Mouse (Mus musculus) left cerebral cortex, postnatal 4 days (tissue): ENCODE results near the gene Dnah2. TPM values are rescaled to one million over a fixed set of nuclear protein-coding genes. Genes with fewer than 3 reads are reported as not detected.
A peak's percentile ranks its signal among the peaks of the same experiment; 100 is the strongest.

Experiments
- DNase-seq: peaks from one replicate; pipeline ENCODE4 v3.0.0-alpha.2; 2022
- intact Hi-C: fragments of 180-260 bp; cut with DNase I; formaldehyde crosslinking; loops from one replicate; pipeline ENCODE4 v1.15.1; 2025
- total RNA-seq, 2 experiments: library from RNA; stranded (reverse); gene quantifications; 2 replicates each; pipeline ENCODE4 v1.2.3; 2021

Dnah2 gene
- total RNA-seq, 2 experiments from 2014 or later, result 9.3 to 9.7 TPM

- intact Hi-C loops, result no loop called here
- DNase-seq, result no peak
Observed at GRCm38 (mm10) chr11:69474737-69475136, 74.2 kb downstream of the Dnah2 start.

- no peak for DNase-seq
- intact Hi-C loops, result no loop called here
Observed at GRCm38 (mm10) chr11:69472687-69473086, 76.2 kb downstream of the Dnah2 start.

- intact Hi-C loops, result no loop called here
- DNase-seq, result no peak
Observed at GRCm38 (mm10) chr11:69471491-69471890, 77.4 kb downstream of the Dnah2 start.

GRCm38 (mm10) chr11:69469301-69469700, 79.6 kb downstream of the Dnah2 start:
- intact Hi-C loops, result no loop called here
- no peak for DNase-seq

- DNase-seq, result no peak
- intact Hi-C loops, result no loop called here
Observed at GRCm38 (mm10) chr11:69463996-69464395, 84.9 kb downstream of the Dnah2 start.

GRCm38 (mm10) chr11:69461568-69461967, 87.3 kb downstream of the Dnah2 start:
- intact Hi-C loops, result no loop called here
- no peak for DNase-seq

- DNase-seq, result no peak
- intact Hi-C loops, result no loop called here
Observed at GRCm38 (mm10) chr11:69459883-69460282, 89.0 kb downstream of the Dnah2 start.

GRCm38 (mm10) chr11:69457006-69457579, 91.8 kb downstream of the Dnah2 start:
- peak; percentile 72 for DNase-seq
- intact Hi-C loops, result no loop called here

- intact Hi-C loops, result no loop called here
Observed at GRCm38 (mm10) chr11:69452114-69452867, 96.6 kb downstream of the Dnah2 start.

GRCm38 (mm10) chr11:69447299-69447698, 101.6 kb downstream of the Dnah2 start:
- intact Hi-C loops, result no loop called here
- DNase-seq, result no peak

More at GRCm38 (mm10) chr11:69452114-69452867, 96.6 kb downstream of the Dnah2 start:
- DNase-seq, result no peak

GRCm38 (mm10) chr11:69443328-69443727, 105.6 kb downstream of the Dnah2 start:
- DNase-seq, result no peak
- intact Hi-C loops, result no loop called here

- intact Hi-C loops, result no loop called here
Observed at GRCm38 (mm10) chr11:69437291-69437690, 111.6 kb downstream of the Dnah2 start.

GRCm38 (mm10) chr11:69433189-69433588, 115.7 kb downstream of the Dnah2 start:
- no peak for DNase-seq
- intact Hi-C loops, result no loop called here

More at GRCm38 (mm10) chr11:69437291-69437690, 111.6 kb downstream of the Dnah2 start:
- no peak for DNase-seq

GRCm38 (mm10) chr11:69432640-69432982, 116.3 kb downstream of the Dnah2 start:
- intact Hi-C loops, result no loop called here

GRCm38 (mm10) chr11:69431829-69432639, 116.9 kb downstream of the Dnah2 start:
- DNase-seq, result peak; percentile 86
- intact Hi-C loops, result no loop called here

More at GRCm38 (mm10) chr11:69432640-69432982, 116.3 kb downstream of the Dnah2 start:
- no peak for DNase-seq

- intact Hi-C loops, result no loop called here
- no peak for DNase-seq
Observed at GRCm38 (mm10) chr11:69430631-69431030, 118.3 kb downstream of the Dnah2 start.

GRCm38 (mm10) chr11:69429313-69429712, 119.6 kb downstream of the Dnah2 start:
- intact Hi-C loops, result no loop called here
- DNase-seq, result no peak

- intact Hi-C loops, result no loop called here
Observed at GRCm38 (mm10) chr11:69428751-69429150, 120.2 kb downstream of the Dnah2 start.

GRCm38 (mm10) chr11:69426246-69426645, 122.7 kb downstream of the Dnah2 start:
- intact Hi-C loops, result no loop called here
- no peak for DNase-seq

More at GRCm38 (mm10) chr11:69428751-69429150, 120.2 kb downstream of the Dnah2 start:
- DNase-seq, result no peak

- no peak for DNase-seq
- intact Hi-C loops, result no loop called here
Observed at GRCm38 (mm10) chr11:69423885-69424284, 125.0 kb downstream of the Dnah2 start.

GRCm38 (mm10) chr11:69422842-69423241, 126.1 kb downstream of the Dnah2 start:
- no peak for DNase-seq

More at GRCm38 (mm10) chr11:69422842-69423241, 126.1 kb downstream of the Dnah2 start:
- intact Hi-C loops, result no loop called here
